Mouse (Mus musculus) forebrain, embryonic 14.5 days (tissue): ENCODE measurements at regions not wholly inside any gene's neighbourhood (a gene's known extent, or its start where the extent isn't known, plus 50 kb on each side); places are given as distances from the start of the nearest gene placed in this dataset.
"Not testable (repeated sequence)": the region's sequence is repeated elsewhere in the genome, so short reads cannot be mapped to it uniquely, and the experiment has no call there.

ENCODE experiments used
- ATAC-seq: fragments of 200-750 bp; cut with Nextera tagmentation; 2 replicates; pipeline ENCODE4 v1.8.0; 2017; ENCODE audit warnings: mild to moderate bottlenecking, moderate library complexity
- DNase-seq: peaks from one replicate; pipeline ENCODE4 v3.0.0-alpha.2; 2015; ENCODE audit warnings: low spot score
- H3K27ac ChIP-seq: fragments of 300-500 bp; sonication (generic); 2 replicates; pipeline ENCODE4 v1.5.1; 2014; ENCODE audit warnings: low read depth, mild to moderate bottlenecking, control low read depth, low read length, moderate library complexity
- H3K27me3 ChIP-seq: fragments of 300-500 bp; sonication (generic); replicated peaks from 2 replicates; pipeline ENCODE4 v1.6.1; 2014; ENCODE audit warnings: low read length, control low read depth, mixed read lengths; ENCODE audit not compliant: control insufficient read depth, insufficient read depth
- H3K36me3 ChIP-seq: fragments of 300-500 bp; sonication (generic); 2 replicates; pipeline ENCODE4 v1.6.1; 2014; ENCODE audit warnings: low read length, control low read depth; ENCODE audit not compliant: control insufficient read depth, insufficient read depth
- H3K4me1 ChIP-seq: fragments of 300-500 bp; sonication (generic); 2 replicates; pipeline ENCODE4 v1.6.1; 2014; ENCODE audit warnings: antibody characterized with exemption, low read length, control low read depth; ENCODE audit not compliant: control insufficient read depth, insufficient read depth
- H3K4me2 ChIP-seq: fragments of 300-500 bp; sonication (generic); 2 replicates; pipeline ENCODE4 v1.6.1; 2014; ENCODE audit warnings: mild to moderate bottlenecking, control low read depth, low read length
- H3K4me3 ChIP-seq: fragments of 300-500 bp; sonication (generic); 2 replicates; pipeline ENCODE4 v1.5.1; 2014; ENCODE audit warnings: low read depth, low read length, control low read depth
- H3K9ac ChIP-seq: fragments of 300-500 bp; sonication (generic); 2 replicates; pipeline ENCODE4 v1.6.1; 2014; ENCODE audit warnings: mild to moderate bottlenecking, low read length, control low read depth, moderate library complexity
- H3K9me3 ChIP-seq: fragments of 300-500 bp; sonication (generic); replicated peaks from 2 replicates; pipeline ENCODE4 v1.6.1; 2016; ENCODE audit warnings: low read length, control low read depth, mixed read lengths; ENCODE audit not compliant: control insufficient read depth
- WGBS: fragments of 180-500 bp; shearing (Covaris S2); extraction: QIAGEN DNeasy Blood & Tissue Kit; methylation state at CpG from one replicate; pipeline ENCODE4 v1.1.7; 2014; 5-methylcytosine and 5-hydroxymethylcytosine counted together

- H3K4me3 ChIP-seq, ATAC-seq, H3K4me1 ChIP-seq, H3K9ac ChIP-seq, H3K4me2 ChIP-seq, H3K27me3 ChIP-seq, H3K27ac ChIP-seq, H3K9me3 ChIP-seq, H3K36me3 ChIP-seq, DNase-seq: not testable (repeated sequence)
- 85% methylated on average over 3 of the region's 3 CpGs for WGBS
Measured at GRCm38 (mm10) chr2:79044804-79045203, 176.9 kb downstream of the Ube2e3 start.

- Histone ChIP-seq H3K27me3 (no peaks in the 10 kb centered on the region), H3K27ac (no peak overlapping the region), H3K9ac (no peak overlapping the region), H3K4me1 (peaks cover 8% of the 10 kb centered on the region; the same call in 1 of the 2 replicates), H3K9me3 (no peaks in the 10 kb centered on the region), H3K4me2 (no peak overlapping the region), H3K36me3 (no peaks in the 10 kb centered on the region), H3K4me3 (no peak overlapping the region)
- no peak for DNase-seq
- no peak for ATAC-seq
- 64% methylated on average over 4 of the region's 4 CpGs for WGBS
Measured at GRCm38 (mm10) chr2:79045508-79045907, 177.6 kb downstream of the Ube2e3 start.

GRCm38 (mm10) chr2:79048020-79048419 lies 180.1 kb downstream of the Ube2e3 start:
- WGBS: under 1% methylated on average over 7 of the region's 7 CpGs
- ATAC-seq: peak; percentile 82
- peaks cover 8% of the 10 kb centered on the region; the same call in 1 of the 2 replicates for H3K4me1 ChIP-seq
- no peaks in the 10 kb centered on the region for H3K9me3 ChIP-seq
- H3K4me2 ChIP-seq: peak overlapping the region; percentile 38
- peak overlapping the region; percentile 3; the same call in 1 of the 2 replicates for H3K4me3 ChIP-seq
- no peaks in the 10 kb centered on the region for H3K27me3 ChIP-seq
- no peaks in the 10 kb centered on the region for H3K36me3 ChIP-seq
- H3K9ac ChIP-seq: 0 out of 2 replicates have a peak overlapping the region, but pooled peaks have one; percentile 4
- H3K27ac ChIP-seq: peak overlapping the region; percentile 49
- peak; percentile 75 for DNase-seq

- no peak overlapping the region for H3K4me3 ChIP-seq
- no peak overlapping the region for H3K27ac ChIP-seq
- WGBS: 85% methylated on average over 5 of the region's 5 CpGs
- H3K27me3 ChIP-seq: no peaks in the 10 kb centered on the region
- no peak overlapping the region for H3K4me2 ChIP-seq
- no peaks in the 10 kb centered on the region for H3K36me3 ChIP-seq
- no peak overlapping the region for H3K9ac ChIP-seq
- no peak for ATAC-seq
- no peaks in the 10 kb centered on the region for H3K9me3 ChIP-seq
- peaks cover 8% of the 10 kb centered on the region; the same call in 1 of the 2 replicates for H3K4me1 ChIP-seq
- DNase-seq: no peak
Measured at GRCm38 (mm10) chr2:79048777-79049537, 181.0 kb downstream of the Ube2e3 start.

GRCm38 (mm10) chr2:79050495-79051046 lies 182.6 kb downstream of the Ube2e3 start:
- Histone ChIP-seq H3K4me2 (no peak overlapping the region), H3K9ac (no peak overlapping the region), H3K27ac (no peak overlapping the region), H3K4me1 (peaks cover 8% of the 10 kb centered on the region; the same call in 1 of the 2 replicates), H3K4me3 (no peak overlapping the region), H3K27me3 (no peaks in the 10 kb centered on the region), H3K9me3 (no peaks in the 10 kb centered on the region), H3K36me3 (no peaks in the 10 kb centered on the region)
- DNase-seq (no peak), ATAC-seq (no peak)
- WGBS: 80% methylated on average over 1 of the region's 1 CpGs

- WGBS: 91% methylated on average over 1 of the region's 1 CpGs
- DNase-seq (no peak), ATAC-seq (no peak)
- no peaks in the 10 kb centered on the region for H3K9me3 ChIP-seq
- no peak overlapping the region for H3K4me3 ChIP-seq
- no peak overlapping the region for H3K4me2 ChIP-seq
- no peaks in the 10 kb centered on the region for H3K36me3 ChIP-seq
- H3K4me1 ChIP-seq: peaks cover 8% of the 10 kb centered on the region; the same call in 1 of the 2 replicates
- H3K9ac ChIP-seq: no peak overlapping the region
- H3K27me3 ChIP-seq: no peaks in the 10 kb centered on the region
- no peak overlapping the region for H3K27ac ChIP-seq
Measured at GRCm38 (mm10) chr2:79052226-79052625, 184.3 kb downstream of the Ube2e3 start.

- H3K9ac ChIP-seq: no peak overlapping the region
- H3K4me1 ChIP-seq: peaks cover 3% of the 10 kb centered on the region; the same call in 1 of the 2 replicates
- H3K9me3 ChIP-seq: no peaks in the 10 kb centered on the region
- 80% methylated on average over 2 of the region's 2 CpGs for WGBS
- no peaks in the 10 kb centered on the region for H3K36me3 ChIP-seq
- no peak overlapping the region for H3K4me3 ChIP-seq
- H3K4me2 ChIP-seq: no peak overlapping the region
- no peaks in the 10 kb centered on the region for H3K27me3 ChIP-seq
- H3K27ac ChIP-seq: no peak overlapping the region
- no peak for DNase-seq
- no peak for ATAC-seq
Measured at GRCm38 (mm10) chr2:79056138-79056537, 188.2 kb downstream of the Ube2e3 start.

GRCm38 (mm10) chr2:79059115-79059943 lies 191.4 kb downstream of the Ube2e3 start:
- peak; percentile 63 for DNase-seq
- peak; percentile 67 for ATAC-seq

More at GRCm38 (mm10) chr2:79059115-79059943, 191.4 kb downstream of the Ube2e3 start:
- H3K27ac ChIP-seq: peak overlapping the region; percentile 40; the same call in 1 of the 2 replicates
- H3K4me1 ChIP-seq: peaks cover 3% of the 10 kb centered on the region; the same call in 1 of the 2 replicates
- H3K4me2 ChIP-seq: no peak overlapping the region
- 45% methylated on average over 7 of the region's 7 CpGs for WGBS
- H3K36me3 ChIP-seq: no peaks in the 10 kb centered on the region
- H3K9me3 ChIP-seq: no peaks in the 10 kb centered on the region
- H3K27me3 ChIP-seq: no peaks in the 10 kb centered on the region
- H3K9ac ChIP-seq: no peak overlapping the region
- no peak overlapping the region for H3K4me3 ChIP-seq
